Mouse (Mus musculus) frontal cortex, adult 2 months (tissue): ENCODE data around the gene Baz2a. TPM values are rescaled to one million over a fixed set of nuclear protein-coding genes. Genes with fewer than 3 reads are reported as not detected.
A peak's percentile ranks its signal among the peaks of the same experiment; 100 is the strongest.
"Not testable (repeated sequence)": the region's sequence is repeated elsewhere in the genome, so short reads cannot be mapped to it uniquely, and the experiment has no call there.

Experiments used
- DNase-seq, 2 experiments: peaks; one replicate each; pipeline ENCODE4 v3.0.0; 2022; ENCODE audit warnings: low spot score in 1 of 2; ENCODE audit errors: extremely low spot score in 1 of 2
- polyA plus RNA-seq: library from polyadenylated mRNA; depleted of rRNA; stranded (reverse); fragments of >200 nt; gene quantifications from 2 replicates; pipeline ENCODE4 v1.2.3, GENCODE M21; 2012; rRNA removed

The Baz2a gene
- polyA plus RNA-seq = 36.0 TPM in 2 replicates

- DNase-seq = peak in 1 of 2 experiments; percentile 45
Observed at GRCm38 (mm10) chr10:128091564-128092505, at the start of gene Baz2a. Gene Baz2a, plus strand, starts transcription at chr10:128091577.

- DNase-seq = no peak
Observed at GRCm38 (mm10) chr10:128041636-128042035, 49.7 kb upstream of the Baz2a start.

- DNase-seq = no peak
Observed at GRCm38 (mm10) chr10:128042466-128042865, 48.9 kb upstream of the Baz2a start.

GRCm38 (mm10) chr10:128043041-128043835, 48.1 kb upstream of the Baz2a start:
- no peak for DNase-seq

- no peak for DNase-seq
Observed at GRCm38 (mm10) chr10:128048157-128048556, 43.2 kb upstream of the Baz2a start.

GRCm38 (mm10) chr10:128049741-128050140, 41.6 kb upstream of the Baz2a start:
- no peak for DNase-seq

GRCm38 (mm10) chr10:128050355-128050754, 41.0 kb upstream of the Baz2a start:
- DNase-seq = no peak

- no peak for DNase-seq
Observed at GRCm38 (mm10) chr10:128051589-128051988, 39.8 kb upstream of the Baz2a start.

GRCm38 (mm10) chr10:128052136-128052535, 39.2 kb upstream of the Baz2a start:
- DNase-seq = not testable (repeated sequence)

- DNase-seq = no peak
Observed at GRCm38 (mm10) chr10:128053001-128053400, 38.4 kb upstream of the Baz2a start.

- DNase-seq = peak in 1 of 2 experiments; percentile 32
Observed at GRCm38 (mm10) chr10:128058184-128058583, 33.2 kb upstream of the Baz2a start.

- peak; percentile 93 to 98 for DNase-seq
Observed at GRCm38 (mm10) chr10:128058601-128059151, 32.7 kb upstream of the Baz2a start, which contains the start of gene Ptges3. Gene Ptges3, plus strand, starts transcription at chr10:128058954.

GRCm38 (mm10) chr10:128059207-128059981, 32.0 kb upstream of the Baz2a start:
- DNase-seq = peak in 1 of 2 experiments; percentile 40

- DNase-seq = no peak
Observed at GRCm38 (mm10) chr10:128061109-128061508, 30.3 kb upstream of the Baz2a start.

GRCm38 (mm10) chr10:128062221-128062989, 29.0 kb upstream of the Baz2a start:
- no peak for DNase-seq

GRCm38 (mm10) chr10:128066072-128066471, 25.3 kb upstream of the Baz2a start:
- no peak for DNase-seq

GRCm38 (mm10) chr10:128069201-128069600, 22.2 kb upstream of the Baz2a start:
- DNase-seq = no peak

- DNase-seq = not testable (repeated sequence)
Observed at GRCm38 (mm10) chr10:128070432-128070831, 20.9 kb upstream of the Baz2a start.

GRCm38 (mm10) chr10:128078269-128078668, 13.1 kb upstream of the Baz2a start:
- DNase-seq = not testable (repeated sequence)
